Mouse (Mus musculus): ENCODE results near the gene Gm21731. TPM values are rescaled to one million over a fixed set of nuclear protein-coding genes. Genes with fewer than 3 reads are reported as not detected.
"Not testable (repeated sequence)": the region's sequence is repeated elsewhere in the genome, so short reads cannot be mapped to it uniquely, and the experiment has no call there.

Gene Gm21731
- not detected in 2 replicates for polyA plus RNA-seq (2014; fragmentation: Nextera tagmentation; extraction: Ambion mirVana)

DNA sequence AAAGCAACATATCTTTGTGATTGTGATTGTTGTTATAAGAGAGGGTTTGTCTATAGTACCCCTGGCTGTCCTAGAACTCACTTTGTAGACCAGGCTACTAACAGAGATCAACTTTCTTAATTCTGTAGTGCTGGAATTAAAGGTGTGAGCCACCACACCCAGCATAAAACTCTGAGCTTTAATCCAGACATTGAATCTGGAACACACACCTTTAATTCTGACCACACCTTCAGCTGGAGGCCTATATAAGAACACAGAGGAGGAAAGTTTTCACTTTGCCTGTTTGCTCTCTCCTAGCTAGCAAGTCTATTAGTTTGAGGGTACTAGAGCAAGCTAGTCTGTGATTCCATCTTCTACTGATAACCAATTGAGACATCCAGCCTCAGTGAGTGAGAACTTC is at the start of gene Gm21731:
Gene Gm21731 (plus strand): TSS at position 301 of the 400 bp plus-strand sequence.
- H3K36me3 ChIP-seq (ENCODE audit: control insufficient read depth, insufficient read depth, low read length); H3K27me3 ChIP-seq (ENCODE audit: control insufficient read depth, insufficient read depth, low read length): not testable (repeated sequence)

DNA sequence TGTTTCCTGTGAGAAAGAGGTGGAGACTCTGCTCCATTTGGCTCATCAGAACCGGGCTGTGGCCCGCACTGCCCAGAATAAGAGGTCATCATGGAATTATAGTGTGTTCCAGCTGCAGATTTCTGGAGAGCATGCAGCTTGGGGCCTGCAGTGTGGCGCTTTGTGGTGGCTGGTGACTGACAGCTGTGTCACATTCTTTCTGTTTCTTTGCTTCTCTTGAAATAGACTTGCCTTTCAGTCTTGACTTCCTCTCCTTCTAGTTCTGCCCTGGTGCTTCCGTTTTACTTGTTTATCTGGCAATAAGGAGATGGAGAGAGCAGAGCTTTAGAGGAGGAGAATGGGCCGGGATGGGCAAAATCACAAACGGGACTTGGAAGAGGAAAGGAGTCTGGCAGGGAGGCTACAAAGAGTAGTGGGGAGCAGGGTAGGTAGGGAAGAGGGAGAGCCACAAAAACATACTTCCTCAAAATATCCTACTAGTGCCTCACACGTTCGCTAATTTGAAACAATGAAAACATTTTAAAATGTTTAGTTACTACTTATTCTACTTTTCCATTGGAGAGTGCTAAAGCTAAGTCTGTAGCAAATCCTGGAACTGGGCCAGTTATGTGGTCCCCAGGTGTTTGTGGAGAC is 42.6 kb upstream of the Gm21731 start:
- H3K36me3 ChIP-seq (ENCODE audit: control insufficient read depth, insufficient read depth, low read length); H3K4me2 ChIP-seq (ENCODE audit: low read depth, low read length); ATAC-seq (ENCODE audit: low read depth); H3K27ac ChIP-seq (ENCODE audit: low read depth, low read length); H3K4me3 ChIP-seq (ENCODE audit: low read depth, low read length); H3K27me3 ChIP-seq (ENCODE audit: control insufficient read depth, insufficient read depth, low read length); H3K9me3 ChIP-seq (ENCODE audit: control insufficient read depth, low read length); H3K9ac ChIP-seq (replicated peaks; ENCODE audit: low read depth, low read length); H3K4me1 ChIP-seq (ENCODE audit: control insufficient read depth, insufficient read depth, low read length): not testable (repeated sequence)
- 87% methylated on average over 7 of the region's 8 CpGs for WGBS

More for the DNA sequence above, at the start of gene Gm21731:
- H3K4me1 ChIP-seq (ENCODE audit: control insufficient read depth, insufficient read depth, low read length); H3K4me3 ChIP-seq (ENCODE audit: low read depth, low read length); H3K9ac ChIP-seq (replicated peaks; ENCODE audit: low read depth, low read length); H3K4me2 ChIP-seq (ENCODE audit: low read depth, low read length); H3K27ac ChIP-seq (ENCODE audit: low read depth, low read length); ATAC-seq (ENCODE audit: low read depth); H3K9me3 ChIP-seq (ENCODE audit: control insufficient read depth, low read length): not testable (repeated sequence)

- H3K4me3 ChIP-seq (ENCODE audit: low read depth, low read length); ATAC-seq (ENCODE audit: low read depth); H3K4me1 ChIP-seq (ENCODE audit: control insufficient read depth, insufficient read depth, low read length); H3K9me3 ChIP-seq (ENCODE audit: control insufficient read depth, low read length); H3K36me3 ChIP-seq (ENCODE audit: control insufficient read depth, insufficient read depth, low read length); H3K27me3 ChIP-seq (ENCODE audit: control insufficient read depth, insufficient read depth, low read length); H3K27ac ChIP-seq (ENCODE audit: low read depth, low read length); H3K9ac ChIP-seq (replicated peaks; ENCODE audit: low read depth, low read length); H3K4me2 ChIP-seq (ENCODE audit: low read depth, low read length): not testable (repeated sequence)
- WGBS, result no CpG with 5 or more reads among the region's 2 CpGs
Measured at GRCm38 (mm10) chr13:120215847-120216246, 23.1 kb upstream of the Gm21731 start, which contains the start of gene Gm21762. TSS of gene Gm21762 (minus strand) at chr13:120215947.

DNA sequence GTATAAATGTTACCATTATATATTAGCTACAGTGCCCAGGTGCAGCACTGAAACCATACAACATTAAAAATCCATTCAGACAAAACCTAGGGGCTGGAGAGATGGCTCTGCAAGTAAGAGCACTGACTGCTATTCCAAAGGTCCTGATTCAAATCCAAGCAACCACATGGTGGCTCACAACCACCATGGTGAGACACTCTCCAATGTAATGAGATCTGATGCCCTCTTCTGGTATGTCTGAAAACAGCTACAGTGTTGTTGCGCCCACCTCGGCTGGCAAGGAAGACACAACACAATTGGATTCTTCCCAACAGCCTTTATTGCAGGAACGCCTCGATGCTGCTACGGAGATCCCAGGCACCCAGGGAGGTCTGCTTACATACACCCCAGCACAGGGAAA is 18.0 kb upstream of the Gm21731 start:
- H3K9ac ChIP-seq (replicated peaks; ENCODE audit: low read depth, low read length); H3K4me2 ChIP-seq (ENCODE audit: low read depth, low read length); H3K27me3 ChIP-seq (ENCODE audit: control insufficient read depth, insufficient read depth, low read length); H3K27ac ChIP-seq (ENCODE audit: low read depth, low read length); H3K4me1 ChIP-seq (ENCODE audit: control insufficient read depth, insufficient read depth, low read length); ATAC-seq (ENCODE audit: low read depth); H3K4me3 ChIP-seq (ENCODE audit: low read depth, low read length); H3K9me3 ChIP-seq (ENCODE audit: control insufficient read depth, low read length); H3K36me3 ChIP-seq (ENCODE audit: control insufficient read depth, insufficient read depth, low read length): not testable (repeated sequence)
- 95% methylated on average over 5 of the region's 5 CpGs for WGBS

DNA sequence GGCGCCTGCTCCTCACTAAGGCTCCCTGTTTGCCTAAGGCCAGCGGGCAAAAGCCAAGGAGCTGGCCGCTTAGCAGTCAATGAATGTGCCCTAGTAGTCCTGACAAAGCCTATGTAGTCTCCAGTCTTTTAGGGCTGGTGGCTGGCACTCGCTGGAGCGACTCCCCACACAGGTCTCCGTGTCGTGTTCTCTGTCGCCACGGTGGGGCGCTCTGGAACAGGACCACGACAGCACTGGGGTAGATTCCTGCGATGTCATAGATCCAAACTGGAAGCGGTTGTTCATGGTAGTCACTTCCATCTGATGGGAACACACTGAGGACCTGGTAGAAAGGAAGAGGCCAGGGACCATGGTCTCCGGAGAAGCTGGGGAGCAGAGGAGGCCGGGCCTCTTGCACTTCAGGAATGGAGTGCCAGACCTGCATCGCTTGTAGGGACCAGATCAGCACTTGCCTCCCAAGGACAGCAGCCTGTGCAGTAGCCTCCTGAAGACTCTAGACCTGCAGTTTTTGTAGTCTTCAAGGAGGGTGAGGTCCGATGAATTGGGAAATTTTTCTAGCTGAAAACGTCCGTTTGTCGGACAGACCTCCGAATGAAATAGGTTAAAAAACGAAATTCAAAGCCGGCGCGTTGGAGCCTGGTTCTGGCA is 15.8 kb upstream of the Gm21731 start:
- H3K4me3 ChIP-seq (ENCODE audit: low read depth, low read length); H3K9me3 ChIP-seq (ENCODE audit: control insufficient read depth, low read length); H3K27ac ChIP-seq (ENCODE audit: low read depth, low read length); H3K4me1 ChIP-seq (ENCODE audit: control insufficient read depth, insufficient read depth, low read length); H3K36me3 ChIP-seq (ENCODE audit: control insufficient read depth, insufficient read depth, low read length); ATAC-seq (ENCODE audit: low read depth); H3K9ac ChIP-seq (replicated peaks; ENCODE audit: low read depth, low read length); H3K27me3 ChIP-seq (ENCODE audit: control insufficient read depth, insufficient read depth, low read length); H3K4me2 ChIP-seq (ENCODE audit: low read depth, low read length): not testable (repeated sequence)
- WGBS, result 95% methylated on average over 16 of the region's 25 CpGs

DNA sequence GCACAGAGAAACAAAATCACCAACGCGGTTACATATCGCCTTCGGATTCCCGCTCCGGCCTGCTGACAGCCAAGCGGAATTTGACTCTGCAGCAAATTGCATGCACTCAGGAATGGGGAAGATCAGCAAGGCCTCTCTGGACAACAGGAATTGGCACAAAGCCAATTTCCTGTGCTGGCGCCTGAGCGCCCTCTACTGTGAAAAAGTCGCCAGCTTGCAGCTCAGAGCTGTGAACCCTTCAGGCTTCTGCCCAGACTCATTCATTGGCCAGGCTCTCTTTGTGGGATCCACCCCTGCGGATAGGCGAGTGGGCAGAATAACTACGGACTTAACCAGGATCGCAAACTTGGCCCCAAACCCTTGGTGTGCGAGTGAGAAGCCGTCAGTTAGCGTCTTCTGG is 7.1 kb upstream of the Gm21731 start:
- not testable (repeated sequence) for H3K9ac ChIP-seq (replicated peaks; ENCODE audit: low read depth, low read length); H3K4me3 ChIP-seq (ENCODE audit: low read depth, low read length); H3K36me3 ChIP-seq (ENCODE audit: control insufficient read depth, insufficient read depth, low read length); H3K4me1 ChIP-seq (ENCODE audit: control insufficient read depth, insufficient read depth, low read length); H3K27me3 ChIP-seq (ENCODE audit: control insufficient read depth, insufficient read depth, low read length); H3K4me2 ChIP-seq (ENCODE audit: low read depth, low read length); H3K9me3 ChIP-seq (ENCODE audit: control insufficient read depth, low read length); H3K27ac ChIP-seq (ENCODE audit: low read depth, low read length)
- peak; percentile 74; the same call in 1 of the 2 replicates for ATAC-seq (ENCODE audit: low read depth)
- 97% methylated on average over 15 of the region's 17 CpGs for WGBS

DNA sequence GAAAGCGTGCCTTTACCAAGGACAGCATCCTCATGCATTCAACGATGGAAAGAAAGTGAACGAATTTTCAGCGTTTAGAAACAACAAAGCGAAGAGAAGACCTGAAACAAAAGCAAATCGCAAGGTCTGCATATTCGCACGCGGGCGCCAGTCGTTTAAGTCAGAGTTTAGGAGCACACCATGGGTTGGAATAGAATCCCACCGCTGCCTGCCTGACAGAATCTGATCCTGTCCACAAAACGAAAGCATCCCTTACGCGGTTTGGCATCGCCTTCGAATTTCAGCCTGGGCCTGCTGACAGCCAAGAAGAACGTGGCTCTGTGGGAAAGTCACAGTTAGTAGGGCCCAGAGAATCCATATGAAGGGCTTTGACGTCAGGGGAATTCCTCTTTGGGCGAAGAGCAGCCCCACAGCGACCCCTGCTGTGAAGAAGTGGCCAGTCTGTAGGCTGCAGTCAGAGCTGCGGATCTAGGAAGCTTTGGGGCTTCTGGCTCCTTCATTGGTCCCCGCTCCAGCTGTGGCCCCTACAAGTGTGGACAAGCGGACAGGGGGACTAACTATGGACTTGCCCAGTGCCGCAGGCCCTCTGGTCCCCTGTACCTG is 6.4 kb upstream of the Gm21731 start:
- WGBS, result 74% methylated on average over 12 of the region's 25 CpGs
- H3K27ac ChIP-seq (ENCODE audit: low read depth, low read length); H3K4me2 ChIP-seq (ENCODE audit: low read depth, low read length); H3K36me3 ChIP-seq (ENCODE audit: control insufficient read depth, insufficient read depth, low read length); H3K9ac ChIP-seq (replicated peaks; ENCODE audit: low read depth, low read length); H3K27me3 ChIP-seq (ENCODE audit: control insufficient read depth, insufficient read depth, low read length); H3K9me3 ChIP-seq (ENCODE audit: control insufficient read depth, low read length); H3K4me3 ChIP-seq (ENCODE audit: low read depth, low read length); ATAC-seq (ENCODE audit: low read depth); H3K4me1 ChIP-seq (ENCODE audit: control insufficient read depth, insufficient read depth, low read length): not testable (repeated sequence)

GRCm38 (mm10) chr13:120251208-120251924 is 12.5 kb downstream of the Gm21731 start:
- H3K4me1 ChIP-seq (ENCODE audit: control insufficient read depth, insufficient read depth, low read length); H3K27me3 ChIP-seq (ENCODE audit: control insufficient read depth, insufficient read depth, low read length); ATAC-seq (ENCODE audit: low read depth); H3K4me3 ChIP-seq (ENCODE audit: low read depth, low read length); H3K9ac ChIP-seq (replicated peaks; ENCODE audit: low read depth, low read length); H3K4me2 ChIP-seq (ENCODE audit: low read depth, low read length); H3K27ac ChIP-seq (ENCODE audit: low read depth, low read length); H3K9me3 ChIP-seq (ENCODE audit: control insufficient read depth, low read length); H3K36me3 ChIP-seq (ENCODE audit: control insufficient read depth, insufficient read depth, low read length): not testable (repeated sequence)
- 92% methylated on average over 2 of the region's 3 CpGs for WGBS

Measured in neural tube, embryonic 14.5 days (tissue).